Mouse (Mus musculus) layer of hippocampus, adult 8-10 months (tissue): ENCODE measurements around the gene Insig1. TPM values are rescaled to one million over a fixed set of nuclear protein-coding genes. Genes with fewer than 3 reads are reported as not detected.
A peak's percentile ranks its signal among the peaks of the same experiment; 100 is the strongest.

Source experiments
- DNase-seq, 2 experiments: peaks; one replicate each; pipeline ENCODE4 v3.0.0; 2022; ENCODE audit warnings: low spot score in 2 of 2
- total RNA-seq, 4 experiments: library from RNA; stranded (reverse); gene quantifications; 2 replicates each; pipeline ENCODE4 v1.2.4; 2022

Gene Insig1
- total RNA-seq, result 100 to 1,000 TPM in 1 of 4 experiments, 10 to 100 TPM in 3; 62.9 to 110 (median 82.5) TPM

DNA sequence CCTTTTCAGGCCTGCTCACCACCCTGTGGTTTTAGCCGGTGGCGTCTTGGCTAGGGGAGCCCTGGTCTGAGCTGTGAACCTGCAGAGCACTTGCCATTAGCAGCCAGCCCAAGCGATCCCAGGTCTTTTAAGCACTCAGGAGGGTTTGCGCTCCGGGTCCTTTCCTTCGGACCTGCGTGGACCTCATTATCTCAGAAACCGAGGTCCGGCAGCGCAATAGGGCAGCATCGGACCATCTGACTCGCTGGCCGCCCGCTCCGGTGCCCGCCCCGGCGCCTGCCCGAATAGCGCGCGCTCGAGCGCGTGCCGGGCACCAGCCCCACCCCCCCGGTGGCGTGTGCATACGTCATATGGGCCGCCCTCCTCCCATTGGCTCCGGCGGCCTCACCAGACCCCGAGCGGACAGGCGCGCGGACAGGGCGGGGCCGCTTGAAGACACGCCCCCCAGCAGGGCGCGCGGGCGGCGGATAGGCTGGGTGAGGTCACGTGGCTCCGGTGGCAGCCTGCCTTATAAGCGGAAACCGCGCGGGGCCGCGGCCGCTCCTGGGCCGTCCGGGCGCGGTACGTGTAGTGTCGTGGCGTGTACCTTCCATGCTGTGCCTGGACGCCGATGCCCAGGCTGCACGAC, at the start of gene Insig1:
Insig1 (plus strand) TSS at position 536 of the 628 bp plus-strand sequence.
- DNase-seq, result peak; percentile 97 to 98

GRCm38 (mm10) chr5:28023452-28023851, 47.7 kb upstream of the Insig1 start:
- no peak for DNase-seq

DNA sequence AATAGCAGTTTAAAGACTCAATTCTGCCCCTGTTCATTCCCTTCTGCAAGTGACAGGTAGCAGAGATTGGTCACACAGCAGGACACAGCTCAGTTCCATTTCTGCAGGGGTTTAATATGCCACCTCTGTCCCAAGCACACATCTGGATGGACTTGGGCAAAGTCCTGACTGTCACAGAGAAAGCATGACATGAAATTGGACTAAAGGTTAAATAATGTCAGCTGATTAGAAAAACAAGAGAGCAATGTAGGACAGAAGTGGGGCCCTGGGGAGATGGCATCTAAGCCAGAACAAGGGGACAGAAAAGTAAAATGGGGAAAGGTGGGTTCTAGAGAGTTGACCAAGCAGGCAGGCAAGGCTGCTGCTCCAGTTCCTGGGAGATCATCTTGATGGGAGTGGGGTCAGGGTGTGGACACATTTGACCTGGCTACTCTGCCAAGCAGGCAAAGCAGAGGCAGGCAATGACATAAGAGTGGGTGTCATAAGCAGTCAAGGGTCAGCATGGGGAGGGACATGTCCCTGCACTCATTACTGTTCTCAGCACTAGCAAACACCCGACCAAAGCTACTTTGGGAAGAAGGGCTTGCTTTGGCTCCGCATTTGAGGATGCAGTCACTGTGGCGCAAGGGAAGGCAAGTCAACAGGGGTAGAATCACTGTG, 39.5 kb upstream of the Insig1 start:
- DNase-seq, result no peak

- DNase-seq, result no peak
Measured at GRCm38 (mm10) chr5:28032866-28033265, 38.3 kb upstream of the Insig1 start.

GRCm38 (mm10) chr5:28033281-28033680, 37.9 kb upstream of the Insig1 start:
- no peak for DNase-seq

DNA sequence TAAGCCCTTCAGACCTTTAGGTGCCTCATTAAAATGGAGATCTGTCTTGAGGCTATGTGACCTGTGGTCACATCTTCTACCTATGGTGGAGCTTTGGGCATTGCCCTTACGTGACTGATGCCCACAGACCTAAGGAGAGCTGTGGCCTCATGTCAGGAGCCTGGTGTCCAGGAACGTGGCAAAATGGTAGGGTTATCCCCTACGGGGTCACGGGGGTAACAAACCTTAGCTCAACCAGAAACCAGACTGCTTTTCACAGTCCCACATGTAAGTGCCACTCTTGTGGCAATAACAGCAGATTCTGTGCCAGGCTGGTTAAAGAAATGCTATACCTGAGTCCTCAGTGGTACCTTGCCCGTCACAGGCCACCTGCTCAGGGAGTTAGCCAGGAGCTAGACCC, 37.3 kb upstream of the Insig1 start:
- DNase-seq, result no peak

- no peak for DNase-seq
Measured at GRCm38 (mm10) chr5:28036011-28036410, 35.2 kb upstream of the Insig1 start.

DNA sequence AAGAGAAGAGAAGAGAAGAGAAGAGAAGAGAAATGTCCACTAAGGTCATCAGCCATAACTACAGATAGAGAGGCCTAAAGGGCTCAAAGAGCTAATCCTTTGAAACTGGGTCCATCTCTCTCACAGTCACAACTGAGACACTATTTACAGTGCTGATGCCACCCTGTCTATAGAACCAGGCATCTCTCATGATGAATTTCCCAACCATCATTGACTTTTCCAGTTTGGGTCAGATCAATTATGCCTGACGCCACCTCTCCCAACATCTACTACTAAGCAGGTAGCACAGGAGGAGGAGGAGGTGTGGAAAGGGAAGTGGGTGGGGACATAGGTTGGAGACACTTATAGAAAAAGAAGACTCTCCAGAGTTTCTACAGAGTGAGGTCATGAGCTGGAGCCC, 34.6 kb upstream of the Insig1 start:
- no peak for DNase-seq

DNA sequence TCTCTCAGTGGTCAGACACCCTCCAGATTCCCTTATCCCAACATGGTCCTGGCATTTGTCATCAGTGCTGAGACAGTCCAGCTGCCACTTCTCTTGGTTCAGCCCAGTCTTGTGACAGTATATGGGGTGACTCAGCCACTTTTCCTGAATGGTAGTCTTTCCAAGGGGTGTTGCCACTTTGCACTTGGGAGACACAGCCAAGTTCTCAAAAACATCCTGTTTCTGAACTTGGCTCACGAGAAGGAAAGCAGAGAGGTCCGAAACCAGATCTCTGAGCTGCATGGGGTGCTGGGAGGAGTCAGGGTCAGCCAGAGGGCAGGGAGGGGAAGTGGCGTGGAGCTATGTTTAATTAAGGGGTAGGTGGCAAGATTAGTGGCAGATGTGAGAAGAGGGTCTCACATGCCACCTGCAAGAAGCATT, 34.0 kb upstream of the Insig1 start:
- no peak for DNase-seq

DNA sequence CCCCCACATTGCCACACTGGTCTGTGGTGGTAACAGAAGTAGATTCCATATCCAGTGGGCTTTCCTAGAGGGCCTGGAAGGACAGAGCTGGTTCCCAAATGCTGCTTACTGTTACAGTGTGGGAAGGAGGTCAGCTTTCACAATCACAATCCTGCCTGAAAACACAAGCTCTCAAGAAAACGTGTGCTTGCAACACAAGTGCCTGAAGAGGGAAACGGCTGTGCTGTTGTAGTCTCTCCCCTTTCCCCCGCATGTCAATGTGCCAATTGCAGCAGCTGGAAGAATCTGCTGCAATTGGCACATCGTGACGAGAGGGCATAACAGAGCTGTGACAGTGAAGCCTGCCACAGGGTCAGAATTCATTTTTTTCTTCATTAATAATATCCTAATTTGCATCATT, 33.5 kb upstream of the Insig1 start:
- DNase-seq, result no peak

- DNase-seq, result no peak
Measured at GRCm38 (mm10) chr5:28038115-28038514, 33.0 kb upstream of the Insig1 start.

GRCm38 (mm10) chr5:28039746-28040655, 31.2 kb upstream of the Insig1 start:
- DNase-seq, result no peak

DNA sequence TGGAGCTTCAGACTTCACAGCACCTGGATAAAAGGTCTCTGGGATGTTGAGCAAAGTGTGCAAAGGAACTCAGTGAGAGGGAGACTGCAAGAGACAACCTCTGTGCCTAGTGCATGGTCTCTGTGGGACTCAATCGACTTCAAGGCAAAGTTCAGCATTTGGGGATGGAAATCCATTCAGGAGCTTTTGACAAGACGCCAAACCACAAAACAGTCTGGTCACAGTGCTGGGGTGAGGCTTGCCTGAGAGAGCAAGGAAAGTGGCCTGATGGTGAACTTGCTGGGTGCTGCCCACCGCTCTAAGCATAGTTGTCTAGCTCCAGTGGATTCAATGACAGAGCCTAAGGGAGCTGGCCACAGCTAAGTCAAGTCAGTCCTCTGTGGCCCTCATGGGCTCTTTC, 30.4 kb upstream of the Insig1 start:
- no peak for DNase-seq

DNA sequence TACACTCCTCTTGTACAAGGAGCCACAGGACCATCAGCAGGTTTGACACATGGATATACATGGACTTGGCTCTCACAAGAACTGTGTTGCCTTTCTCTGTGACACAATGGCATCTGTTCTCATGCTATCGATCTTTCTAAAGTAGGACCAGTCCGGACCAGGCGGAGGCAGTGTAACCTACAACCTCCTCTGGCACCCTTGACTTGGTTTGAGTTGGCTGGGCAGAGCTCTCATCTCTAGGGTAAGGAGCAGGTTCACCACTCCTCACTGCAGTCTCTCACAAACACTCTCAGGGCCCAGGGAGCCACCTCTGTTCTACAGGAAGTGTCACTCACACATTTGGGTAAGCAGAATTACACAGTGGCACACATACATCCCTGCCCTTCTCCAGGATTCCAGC, 29.1 kb upstream of the Insig1 start:
- DNase-seq, result no peak

GRCm38 (mm10) chr5:28042779-28043178, 28.4 kb upstream of the Insig1 start:
- DNase-seq, result no peak

DNA sequence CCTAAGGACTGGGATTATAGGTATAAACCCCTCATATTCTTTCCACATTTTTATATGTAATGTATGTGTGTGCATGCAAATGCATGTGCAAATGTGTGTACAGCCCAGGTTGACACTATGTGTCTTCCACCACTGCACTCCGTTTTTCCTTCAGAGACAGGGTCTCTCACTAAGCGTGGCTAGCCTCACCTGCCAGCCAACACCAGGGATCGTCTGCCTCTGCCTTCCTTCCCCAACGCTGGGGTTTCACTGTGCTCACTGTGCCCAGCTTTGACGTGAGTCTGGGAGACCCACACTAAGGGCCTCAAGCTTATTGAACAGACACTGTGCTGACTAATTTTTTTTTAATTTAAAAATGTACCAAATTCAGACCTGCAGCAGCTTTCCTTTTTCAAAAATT, 27.8 kb upstream of the Insig1 start:
- DNase-seq, result no peak

- DNase-seq, result no peak
Measured at GRCm38 (mm10) chr5:28046966-28047365, 24.2 kb upstream of the Insig1 start.

DNA sequence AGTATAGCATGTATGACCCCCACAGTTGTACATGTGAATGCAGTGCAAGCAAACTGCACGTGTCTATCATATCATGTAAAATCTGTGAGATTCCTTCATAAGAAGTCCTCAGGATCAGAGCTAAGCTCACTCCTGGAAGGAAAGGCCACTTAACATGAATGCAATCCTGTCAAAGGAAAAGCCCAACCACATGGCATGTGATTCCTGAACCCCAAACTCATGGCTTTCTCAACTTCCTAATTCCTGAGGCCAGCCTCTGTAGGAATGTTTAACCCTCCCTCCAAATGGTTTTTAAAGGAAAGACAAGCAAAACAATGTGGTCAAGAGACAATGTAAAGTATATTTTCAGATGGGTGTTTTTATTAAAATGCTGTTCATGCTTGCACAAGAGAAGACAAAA, 23.2 kb upstream of the Insig1 start:
- DNase-seq, result no peak

DNA sequence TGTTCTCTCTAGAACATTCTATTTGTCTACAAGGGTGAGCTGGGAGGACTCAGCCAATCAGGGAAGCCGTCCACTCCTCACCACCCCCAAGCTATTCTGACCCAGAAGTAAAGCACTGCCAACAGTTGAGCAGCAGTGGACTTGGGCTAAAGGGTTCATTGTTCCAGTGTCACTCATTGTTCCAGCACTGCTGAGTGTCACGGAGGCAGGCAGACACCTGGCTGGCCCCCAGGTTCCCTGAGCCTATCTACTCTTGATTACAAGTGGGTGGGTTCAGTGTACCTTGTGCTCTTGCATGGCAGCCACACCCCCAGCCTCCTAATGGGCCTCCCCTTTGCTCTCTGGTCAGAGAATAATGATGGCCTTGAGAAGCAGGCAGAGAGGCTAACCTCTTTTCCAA, 15.7 kb upstream of the Insig1 start:
- no peak for DNase-seq

DNA sequence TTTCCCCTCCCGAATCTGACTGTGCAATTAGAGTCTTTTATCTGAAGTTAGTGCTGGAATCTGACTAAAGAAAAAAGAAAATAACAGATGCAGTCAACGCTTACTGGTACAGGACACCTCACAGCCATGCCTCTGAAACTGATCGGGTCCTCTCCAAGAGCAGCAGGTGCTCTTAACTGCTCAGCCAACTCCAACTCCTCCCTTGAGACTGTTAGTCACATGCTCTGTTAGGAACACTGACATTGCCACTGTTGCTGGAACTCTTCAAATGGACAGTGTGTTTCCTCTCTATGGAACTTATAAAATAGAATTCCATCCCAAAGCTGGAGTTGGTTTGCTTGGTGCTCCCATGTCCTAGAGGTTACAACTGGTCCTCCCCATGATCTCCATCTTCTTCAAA, 14.3 kb upstream of the Insig1 start:
- DNase-seq, result no peak

DNA sequence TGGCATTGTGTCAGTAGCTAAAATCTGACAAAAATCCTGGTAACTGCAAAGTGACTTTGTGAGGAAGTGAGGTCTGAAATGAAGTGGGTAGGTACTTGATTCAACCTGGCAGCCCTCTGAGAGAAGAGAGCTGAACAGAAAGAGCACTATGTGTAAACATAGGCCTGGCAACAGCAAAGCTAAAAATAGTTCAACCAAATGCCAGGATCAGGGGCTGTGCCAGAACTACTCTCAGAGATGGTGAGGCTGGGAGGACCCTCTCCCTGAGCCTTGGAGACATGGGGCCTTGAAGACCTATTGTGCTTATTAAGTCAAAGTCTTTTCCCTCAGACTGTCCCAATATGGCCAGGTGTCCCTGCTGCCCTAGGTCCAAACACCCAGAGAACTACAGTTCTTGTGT, 10.7 kb upstream of the Insig1 start:
- peak in 1 of 2 experiments; percentile 25 for DNase-seq

- DNase-seq, result peak in 1 of 2 experiments; percentile 37
Measured at GRCm38 (mm10) chr5:28061011-28061410, 10.2 kb upstream of the Insig1 start.
